Mouse (Mus musculus) CH12.LX (cell line): ENCODE data around the gene Fam162a. TPM values are rescaled to one million over a fixed set of nuclear protein-coding genes. Genes with fewer than 3 reads are reported as not detected.
"Not testable (repeated sequence)": the region's sequence is repeated elsewhere in the genome, so short reads cannot be mapped to it uniquely, and the experiment has no call there.

Experiments used
- DNase-seq: peaks from one replicate; pipeline ENCODE4 v3.0.0-alpha.2; 2013; ENCODE audit errors: extremely low read depth
- H3K27ac ChIP-seq: 2 replicates; pipeline ENCODE4 v1.5.1; 2012; ENCODE audit warnings: low read depth, mild to moderate bottlenecking, control low read depth, moderate library complexity; ENCODE audit not compliant: insufficient read depth
- H3K27me3 ChIP-seq: replicated peaks from 2 replicates; pipeline ENCODE3; 2012; ENCODE audit warnings: inconsistent platforms
- H3K36me3 ChIP-seq, 2 experiments: replicated peaks in 1 of 2; 2 replicates each; pipeline versions ENCODE3 to v1.6.1; 2012; ENCODE audit warnings: inconsistent platforms in 1 of 2, low read length in 1 of 2, mild to moderate bottlenecking in 1 of 2, mixed read lengths in 1 of 2, moderate library complexity in 1 of 2; ENCODE audit not compliant: control insufficient read depth in 1 of 2, insufficient read depth in 1 of 2
- H3K4me1 ChIP-seq, 2 experiments: 2 replicates each; pipeline ENCODE4 v1.6.1; 2012; ENCODE audit warnings: inconsistent platforms in 1 of 2, moderate library complexity in 1 of 2; ENCODE audit not compliant: insufficient read depth in 2 of 2, control insufficient read depth in 1 of 2
- H3K4me2 ChIP-seq: 2 replicates; pipeline ENCODE4 v1.6.1; 2012; ENCODE audit warnings: low read depth, mild to moderate bottlenecking, control low read depth; ENCODE audit not compliant: poor library complexity, insufficient read depth, severe bottlenecking
- H3K4me3 ChIP-seq, 3 experiments: fragments of 150-350 bp in 1 of 3; sonication (generic) in 1 of 3; replicated peaks in 1 of 3; 2 replicates each; pipeline versions ENCODE3 to v1.5.1; 2011 to 2012; ENCODE audit warnings: low read depth in 2 of 3, low read length in 2 of 3, mild to moderate bottlenecking in 2 of 3, moderate library complexity in 2 of 3, control low read depth in 1 of 3, improper control_type of control experiment in 1 of 3, inconsistent platforms in 1 of 3, mixed read lengths in 1 of 3; ENCODE audit not compliant: poor library complexity in 1 of 3
- H3K79me2 ChIP-seq: replicated peaks from 2 replicates; pipeline ENCODE4 v1.6.1; 2012; ENCODE audit warnings: mild to moderate bottlenecking, moderate library complexity; ENCODE audit not compliant: control insufficient read depth, poor library complexity, insufficient read depth, severe bottlenecking; ENCODE audit errors: extremely low read depth
- H3K9ac ChIP-seq: 2 replicates; pipeline ENCODE4 v1.6.1; 2012; ENCODE audit warnings: low read depth, mild to moderate bottlenecking, control low read depth, moderate library complexity; ENCODE audit not compliant: insufficient read depth
- H3K9me3 ChIP-seq: replicated peaks from 2 replicates; pipeline ENCODE3; 2012; ENCODE audit warnings: low read length, inconsistent platforms, mixed read lengths
- CHD2 ChIP-seq: IDR thresholded peaks from 2 replicates; pipeline ENCODE4 v1.6.1; 2011; ENCODE audit warnings: low read length, improper control_type of control experiment
- E2F4 ChIP-seq: IDR thresholded peaks from 2 replicates; pipeline ENCODE4 v1.6.1; 2011; ENCODE audit warnings: low read depth, low read length, improper control_type of control experiment; ENCODE audit not compliant: insufficient replicate concordance
- ELF1 ChIP-seq: IDR thresholded peaks from 2 replicates; pipeline ENCODE4 v1.6.1; 2014; ENCODE audit warnings: low read depth, mild to moderate bottlenecking, inconsistent platforms, low read length, improper control_type of control experiment
- GABPA ChIP-seq: IDR thresholded peaks from 2 replicates; pipeline ENCODE4 v1.6.1; 2012; ENCODE audit warnings: low read depth, low read length, improper control_type of control experiment, inconsistent platforms; ENCODE audit not compliant: insufficient replicate concordance
- IRF4 ChIP-seq: IDR thresholded peaks from 2 replicates; pipeline ENCODE4 v1.6.1; 2014; ENCODE audit warnings: low read depth, mild to moderate bottlenecking, inconsistent platforms, low read length, improper control_type of control experiment
- JUND ChIP-seq: conservative IDR thresholded peaks from 2 replicates; pipeline ENCODE4 v1.6.1; 2011; ENCODE audit warnings: low read depth, low read length, improper control_type of control experiment
- KAT2A ChIP-seq: IDR thresholded peaks from 2 replicates; pipeline ENCODE4 v1.6.1; 2012; ENCODE audit warnings: low read length, improper control_type of control experiment, inconsistent platforms; ENCODE audit not compliant: insufficient replicate concordance
- MAX ChIP-seq: IDR thresholded peaks from 2 replicates; pipeline ENCODE4 v1.6.1; 2011; ENCODE audit warnings: low read length, improper control_type of control experiment
- MEF2A ChIP-seq: IDR thresholded peaks from 2 replicates; pipeline ENCODE4 v1.6.1; 2014; ENCODE audit warnings: low read depth, mild to moderate bottlenecking, inconsistent platforms, low read length, improper control_type of control experiment, borderline replicate concordance
- MYC ChIP-seq: IDR thresholded peaks from 2 replicates; pipeline ENCODE4 v1.6.1; 2011; ENCODE audit warnings: low read depth, mild to moderate bottlenecking, improper control_type of control experiment, low read length
- PAX5 ChIP-seq: IDR thresholded peaks from 2 replicates; pipeline ENCODE4 v1.6.1; 2012; ENCODE audit warnings: low read length, inconsistent platforms, mixed read lengths
- POLR2A ChIP-seq: IDR thresholded peaks from 2 replicates; pipeline ENCODE4 v1.6.1; 2011; ENCODE audit warnings: low read depth, mild to moderate bottlenecking, improper control_type of control experiment, low read length
- RAD21 ChIP-seq: IDR thresholded peaks from 2 replicates; pipeline ENCODE4 v1.6.1; 2011; ENCODE audit warnings: low read depth, mild to moderate bottlenecking, low read length, improper control_type of control experiment, moderate library complexity
- RCOR1 ChIP-seq: conservative IDR thresholded peaks from 2 replicates; pipeline ENCODE4 v1.6.1; 2012; ENCODE audit warnings: low read depth, mild to moderate bottlenecking, inconsistent platforms, low read length, improper control_type of control experiment
- SIN3A ChIP-seq: IDR thresholded peaks from 2 replicates; pipeline ENCODE4 v1.6.1; 2012; ENCODE audit warnings: low read length, improper control_type of control experiment, inconsistent platforms
- SMC3 ChIP-seq: IDR thresholded peaks from 2 replicates; pipeline ENCODE4 v1.6.1; 2011; ENCODE audit warnings: low read depth, low read length, improper control_type of control experiment
- TBP ChIP-seq: conservative IDR thresholded peaks from 2 replicates; pipeline ENCODE4 v1.6.1; 2011; ENCODE audit warnings: low read depth, low read length, improper control_type of control experiment
- UBTF ChIP-seq: IDR thresholded peaks from 2 replicates; pipeline ENCODE4 v1.6.1; 2012; ENCODE audit warnings: low read depth, mild to moderate bottlenecking, inconsistent platforms, low read length, improper control_type of control experiment, moderate library complexity
- USF2 ChIP-seq: conservative IDR thresholded peaks from 2 replicates; pipeline ENCODE4 v1.6.1; 2011; ENCODE audit warnings: low read depth, low read length, improper control_type of control experiment
- ZMIZ1 ChIP-seq: IDR thresholded peaks from 2 replicates; pipeline ENCODE4 v1.6.1; 2012; ENCODE audit warnings: low read depth, mild to moderate bottlenecking, inconsistent platforms, low read length, improper control_type of control experiment
- ZNF384 ChIP-seq: IDR thresholded peaks from 2 replicates; pipeline ENCODE4 v1.6.1; 2012; ENCODE audit warnings: low read depth, low read length, improper control_type of control experiment, inconsistent platforms
- dilution Hi-C: fragments of 300-500 bp; cut with MboI; formaldehyde crosslinking; loops from 2 replicates; pipeline ENCODE4 v1.14.3; 2020; ENCODE audit warnings: low sequenced_read_pairs; ENCODE audit not compliant: extremely low pct_unique_long_range_greater_than_20kb, extremely low pct_ligation_motif_present
- in situ Hi-C: fragments of 300-500 bp; cut with MboI; formaldehyde crosslinking; loops from 3 replicates; pipeline ENCODE4 v1.14.3; 2019; ENCODE audit warnings: low sequenced_read_pairs, low pct_ligation_motif_present, low pct_unique_long_range_greater_than_20kb, mixed read lengths
- polyA plus RNA-seq: library from polyadenylated mRNA; unstranded; fragments of >175 nt; gene quantifications from 2 replicates; pipeline ENCODE4 v1.2.1, GENCODE M21; 2012; ENCODE audit warnings: low read depth; ENCODE audit not compliant: insufficient read length
- total RNA-seq, 2 experiments: library from RNA; depleted of rRNA; stranded (reverse); fragments of 300-350 nt in 1 of 2; fragments of >200 nt in 1 of 2; gene quantifications; 2 replicates each; pipeline ENCODE4 v1.2.3; 2012 to 2014

Gene Fam162a
- total and polyA plus RNA-seq, 3 experiments, result 172 to 419 (median 369) TPM

GRCm38 (mm10) chr16:36040640-36041624, 30.5 kb downstream of the Fam162a start, which contains the start of gene Wdr5b (continued):
- TF ChIP-seq RAD21 (no peak; the same call in 1 of the 2 replicates), RCOR1 (no peak), MAX (peak; percentile 87), MYC (peak; percentile 85), SIN3A (peak; percentile 94), UBTF (0 out of 2 replicates have a peak, but pooled peaks have one; percentile 50), SMC3 (no peak), POLR2A (peak; percentile 89), IRF4 (peak; percentile 34), PAX5 (no peak), ELF1 (peak; percentile 95), KAT2A (peak; percentile 77; the same call in 1 of the 2 replicates), MEF2A (peak; percentile 67; the same call in 1 of the 2 replicates), GABPA (no peak; the same call in 1 of the 2 replicates), USF2 (0 out of 2 replicates have a peak, but pooled peaks have one; percentile 10), E2F4 (peak; percentile 90; the same call in 1 of the 2 replicates), ZNF384 (peak; percentile 94), TBP (peak; percentile 73), ZMIZ1 (0 out of 2 replicates have a peak, but pooled peaks have one; percentile 56), JUND (peak; percentile 88), CHD2 (peak; percentile 98)

GRCm38 (mm10) chr16:36028120-36028519, 43.3 kb downstream of the Fam162a start:
- in situ Hi-C loops, H3K9ac ChIP-seq, dilution Hi-C loops, H3K4me3 ChIP-seq, DNase-seq, H3K79me2 ChIP-seq, H3K4me2 ChIP-seq, H3K9me3 ChIP-seq, H3K4me1 ChIP-seq, H3K27me3 ChIP-seq, H3K27ac ChIP-seq: not testable (repeated sequence)
- TF ChIP-seq ZNF384, result peak; percentile 53
- peaks cover 34 to 81% of the 10 kb centered on the region in 2 experiments for H3K36me3 ChIP-seq
